Comparison of ENCODE assay signal across 8 mouse cellular contexts in genomic region chr5:149014600-149015268, GRCm38 (mm10). TPM values are rescaled to one million over a fixed set of nuclear protein-coding genes. Genes with fewer than 3 reads are reported as not detected.
DNase-seq lines count a peak whose midpoint lies in the region; ATAC-seq and TF ChIP-seq lines count a peak whose summit lies in the region.

No protein-coding gene starts in this region.

- H3K36me3 ChIP-seq in heart, embryonic 14.5 days (ENCODE audit: control insufficient read depth, insufficient read depth, low read length): no peaks in the 10 kb centered on the region
- H3K36me3 ChIP-seq in thymus, adult 2 months (ENCODE audit: control insufficient read depth, insufficient read depth, low read length): no peaks in the 10 kb centered on the region
- no peaks in the 10 kb centered on the region for H3K36me3 ChIP-seq in intestine, embryonic 15.5 days
- H3K36me3 ChIP-seq in neural tube, embryonic 14.5 days (ENCODE audit: control insufficient read depth, insufficient read depth, low read length): no peaks in the 10 kb centered on the region

- no peak; the same call in 1 of the 2 replicates for TF ChIP-seq POLR2A in thymus, adult 2 months (IDR thresholded peaks at IDR 0.05; ENCODE audit: control insufficient read depth, extremely low read depth, insufficient read depth, low read length, poor library complexity)

- H3K4me1 ChIP-seq in heart, embryonic 14.5 days (ENCODE audit: control insufficient read depth in 2 of 2, insufficient read depth in 2 of 2, low read length in 2 of 2): peaks cover 3 to 15% of the 10 kb centered on the region in 2 experiments
- peaks cover 36% of the 10 kb centered on the region for H3K4me1 ChIP-seq in thymus, adult 2 months (replicated peaks; ENCODE audit: control insufficient read depth, insufficient read depth, low read length)
- H3K4me1 ChIP-seq in intestine, embryonic 15.5 days (replicated peaks): peaks cover 7% of the 10 kb centered on the region
- no peaks in the 10 kb centered on the region for H3K4me1 ChIP-seq in neural tube, embryonic 14.5 days (ENCODE audit: control insufficient read depth, insufficient read depth, low read length)

- no peak for DNase-seq in heart, postnatal 4 days
- no peak for DNase-seq in thymus, adult 2 months
- DNase-seq in thymus, adult 18-20 months: no peak
- no peak for DNase-seq in gastrocnemius, postnatal 4 days (ENCODE audit: low spot score in 2 of 2)
- DNase-seq in ovary, adult 18-20 months (ENCODE audit: low spot score): no peak

- peak overlapping the region; percentile 69 for H3K9ac ChIP-seq in heart, embryonic 14.5 days (ENCODE audit: low read length)
- H3K9ac ChIP-seq in intestine, embryonic 15.5 days: no peak overlapping the region
- no peak overlapping the region; the same call in 1 of the 2 replicates for H3K9ac ChIP-seq in neural tube, embryonic 14.5 days (replicated peaks; ENCODE audit: low read depth, low read length)

- peaks cover 5% of the 10 kb centered on the region for H3K9me3 ChIP-seq in heart, embryonic 14.5 days (ENCODE audit: control insufficient read depth, low read length)
- no peaks in the 10 kb centered on the region; the same call in 1 of the 2 replicates for H3K9me3 ChIP-seq in intestine, embryonic 15.5 days
- no peaks in the 10 kb centered on the region for H3K9me3 ChIP-seq in neural tube, embryonic 14.5 days (ENCODE audit: control insufficient read depth, low read length)

- H3K4me2 ChIP-seq in heart, embryonic 14.5 days (ENCODE audit: low read length): peak overlapping the region; percentile 72
- peak overlapping the region; percentile 89 for H3K4me2 ChIP-seq in intestine, embryonic 15.5 days (replicated peaks)
- peak overlapping the region; percentile 96; the same call in 1 of the 2 replicates for H3K4me2 ChIP-seq in neural tube, embryonic 14.5 days (ENCODE audit: low read depth, low read length)

- H3K4me3 ChIP-seq in heart, embryonic 14.5 days (ENCODE audit: control insufficient read depth in 1 of 2, insufficient read depth in 1 of 2, low read depth in 1 of 2, low read length in 2 of 2): peak overlapping the region; percentile 46 to 59
- H3K4me3 ChIP-seq in thymus, adult 2 months (ENCODE audit: control insufficient read depth, insufficient read depth, low read length): peak overlapping the region; percentile 83
- peak overlapping the region; percentile 48 for H3K4me3 ChIP-seq in intestine, embryonic 15.5 days (replicated peaks)
- peak overlapping the region; percentile 41; the same call in 1 of the 2 replicates for H3K4me3 ChIP-seq in neural tube, embryonic 14.5 days (ENCODE audit: low read depth, low read length)

- H3K27ac ChIP-seq in heart, embryonic 14.5 days (replicated peaks in 1 of 2; ENCODE audit: control insufficient read depth in 1 of 2, insufficient read depth in 1 of 2, low read depth in 2 of 2, low read length in 2 of 2): no peak overlapping the region
- H3K27ac ChIP-seq in thymus, adult 2 months (ENCODE audit: control insufficient read depth, insufficient read depth, low read length): peak overlapping the region; percentile 93
- H3K27ac ChIP-seq in intestine, embryonic 15.5 days: no peak overlapping the region
- H3K27ac ChIP-seq in neural tube, embryonic 14.5 days (ENCODE audit: low read depth, low read length): no peak overlapping the region

- no peaks in the 10 kb centered on the region for H3K27me3 ChIP-seq in heart, embryonic 14.5 days (ENCODE audit: control insufficient read depth, insufficient read depth, low read length)
- no peaks in the 10 kb centered on the region for H3K27me3 ChIP-seq in thymus, adult 2 months (ENCODE audit: control insufficient read depth, insufficient read depth, low read length)
- no peaks in the 10 kb centered on the region for H3K27me3 ChIP-seq in intestine, embryonic 15.5 days (replicated peaks)
- H3K27me3 ChIP-seq in neural tube, embryonic 14.5 days (ENCODE audit: control insufficient read depth, insufficient read depth, low read length): no peaks in the 10 kb centered on the region

- TF ChIP-seq CTCF in thymus, adult 2 months (IDR thresholded peaks at IDR 0.05; ENCODE audit: borderline replicate concordance, control insufficient read depth, extremely low read depth, insufficient read depth, low read length, poor library complexity): no peak

- ATAC-seq in heart, embryonic 14.5 days (ENCODE audit: insufficient number of reproducible peaks, insufficient read depth, low FRiP score, low read depth): no peak
- ATAC-seq in intestine, embryonic 15.5 days: peak; percentile 21
- ATAC-seq in neural tube, embryonic 14.5 days (ENCODE audit: low read depth): 0 out of 2 replicates have a peak, but pooled peaks have one; percentile 4

- WGBS in heart, embryonic 14.5 days: 21% methylated on average over 17 of the region's 17 CpGs
- WGBS in thymus, adult 2 months: 22% methylated on average over 17 of the region's 17 CpGs
- WGBS in intestine, embryonic 15.5 days: 24% methylated on average over 17 of the region's 17 CpGs
- WGBS in neural tube, embryonic 14.5 days: 11% methylated on average over 17 of the region's 17 CpGs

RNA-seq across cellular contexts. Expression of gene Gm42791, which starts 19.8 kb away (rescaled TPM):
- 1.4 TPM in 1 of 2 replicates, not detected in the other for polyA plus RNA-seq in heart, embryonic 14.5 days (2014; fragmentation: Nextera tagmentation; extraction: Ambion mirVana)
- total RNA-seq in heart, postnatal 4 days (2021): 1 to 10 TPM; 2.6 to 2.9 TPM
- not detected in 2 replicates for polyA plus RNA-seq in thymus, adult 2 months (2012; rRNA removed)
- polyA plus RNA-seq in intestine, embryonic 15.5 days (2015; fragmentation: Nextera tagmentation; extraction: Ambion mirVana): 0.57 and 2.3 TPM in 2 replicates
- not detected in 2 replicates for polyA plus RNA-seq in neural tube, embryonic 14.5 days (2014; fragmentation: Nextera tagmentation; extraction: Ambion mirVana)
- total RNA-seq in gastrocnemius, postnatal 4 days (2021): 1 to 10 TPM; 1.5 to 3.6 TPM
